Mouse (Mus musculus): Measurements from ENCODE around the gene P4ha1. TPM values are rescaled to one million over a fixed set of nuclear protein-coding genes. Genes with fewer than 3 reads are reported as not detected.
A peak's percentile ranks its signal among the peaks of the same experiment; 100 is the strongest.

Gene P4ha1
- total RNA-seq, 4 experiments from 2014 or later = 42.7 to 63.8 (median 50.2) TPM

DNA sequence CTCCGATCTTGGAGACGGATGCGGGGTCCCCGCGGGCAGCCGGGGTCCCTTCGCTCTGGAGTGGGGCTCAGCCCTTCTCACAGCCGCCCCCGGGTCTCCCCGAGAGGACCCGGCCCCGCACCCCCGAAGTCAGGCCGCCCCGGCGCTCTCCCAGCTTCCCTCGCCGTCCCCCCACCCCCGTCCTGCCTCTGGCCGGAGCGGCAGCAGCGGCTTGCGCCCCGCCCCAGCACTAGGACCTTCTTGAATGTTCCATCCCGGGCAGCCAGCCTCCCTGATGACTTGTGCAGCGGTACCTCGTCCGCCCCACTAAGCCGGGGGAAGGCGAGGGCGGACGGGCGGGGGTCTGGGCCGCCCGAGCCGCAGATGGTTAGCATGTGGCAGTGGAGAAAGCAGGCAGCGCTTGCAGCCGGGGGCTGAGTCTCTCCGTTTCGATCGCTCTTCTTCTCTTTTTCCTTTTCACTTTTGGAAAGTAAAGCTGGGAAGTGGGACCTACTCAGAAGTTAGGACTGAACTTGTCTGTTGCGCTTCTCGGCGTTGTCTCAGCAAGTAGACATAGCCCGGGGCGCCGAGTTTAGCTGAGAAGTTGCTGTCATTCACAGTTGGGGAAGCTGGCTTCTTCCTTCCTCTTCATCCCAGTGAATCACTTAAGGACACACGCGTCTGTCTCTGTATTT, 529 bp downstream of the P4ha1 start:
- peak in 1 of 2 experiments; percentile 56 for DNase-seq (ENCODE audit: low spot score in 2 of 2)

DNA sequence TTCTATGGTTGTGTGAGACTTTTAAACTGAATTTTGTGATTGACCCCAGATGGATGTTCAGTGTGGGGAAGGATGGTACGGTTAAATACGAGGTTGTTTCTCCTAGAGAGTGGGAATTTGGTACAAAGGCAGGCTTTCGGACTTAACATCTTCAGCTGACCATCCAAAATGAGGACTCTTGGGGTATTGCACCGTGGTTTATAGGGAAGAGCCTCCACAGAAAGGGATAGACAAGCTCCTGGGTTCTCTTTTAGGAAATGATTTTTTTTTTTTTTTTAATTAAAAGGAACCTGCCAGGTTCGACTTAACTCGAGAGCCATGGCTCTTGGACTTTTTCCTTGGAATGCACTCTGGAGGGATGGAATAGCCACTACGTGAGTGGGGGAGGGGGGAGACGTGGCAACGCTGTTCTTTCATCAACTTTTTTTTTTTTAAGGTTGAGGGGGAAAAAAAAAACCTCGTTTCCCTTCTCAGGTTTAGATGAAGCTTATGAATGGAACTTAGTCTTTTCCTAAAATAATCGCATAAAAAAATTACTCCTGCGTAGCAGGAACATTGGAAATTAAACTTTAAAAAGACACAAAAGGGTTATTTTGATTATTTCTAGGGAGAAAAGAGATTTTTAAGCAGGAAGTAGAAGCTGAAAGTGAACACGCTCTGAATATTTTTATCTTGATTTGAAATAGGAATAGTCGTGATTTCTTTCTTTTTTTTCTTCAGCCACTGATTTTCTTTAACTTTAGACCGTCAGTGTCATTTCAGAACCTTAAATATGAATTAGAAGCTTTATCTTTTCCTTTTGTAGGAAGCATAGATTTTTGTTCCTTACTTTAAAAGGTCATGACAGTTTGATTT, 1.4 kb downstream of the P4ha1 start:
- DNase-seq (ENCODE audit: low spot score in 2 of 2) = no peak

DNA sequence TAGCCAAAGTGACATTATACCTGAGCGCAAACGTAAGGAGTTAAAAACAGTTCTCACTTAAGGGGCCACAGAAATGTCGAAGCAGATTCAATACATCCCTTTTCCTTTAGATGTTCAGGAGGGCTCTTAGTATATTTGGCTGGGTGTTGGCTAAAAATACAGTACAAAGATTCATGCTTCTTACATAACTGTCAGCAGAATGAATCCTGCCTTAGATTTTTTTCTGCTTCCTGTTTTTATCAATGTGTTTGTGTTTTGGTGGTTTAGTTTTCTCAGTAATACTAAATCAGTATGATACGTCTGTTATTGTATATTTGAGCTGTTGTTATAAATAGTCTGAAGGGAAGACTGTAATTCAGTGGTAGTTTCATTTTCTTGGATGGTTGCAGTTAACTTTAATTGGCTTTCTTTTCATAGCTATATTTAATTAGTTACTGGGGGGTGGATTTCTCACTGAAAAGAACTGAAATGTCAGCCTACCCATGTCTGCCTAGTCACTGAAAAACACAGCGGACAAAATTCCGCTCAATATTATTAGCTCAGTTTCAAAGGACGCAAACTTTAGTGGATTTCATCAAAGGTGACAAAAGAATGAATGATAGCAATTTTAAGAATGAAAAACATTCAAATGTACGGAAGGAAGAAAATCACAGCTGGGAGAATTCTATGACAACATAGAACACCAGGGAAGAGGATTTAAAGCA, 3.7 kb downstream of the P4ha1 start:
- no peak for DNase-seq (ENCODE audit: low spot score in 2 of 2)

DNA sequence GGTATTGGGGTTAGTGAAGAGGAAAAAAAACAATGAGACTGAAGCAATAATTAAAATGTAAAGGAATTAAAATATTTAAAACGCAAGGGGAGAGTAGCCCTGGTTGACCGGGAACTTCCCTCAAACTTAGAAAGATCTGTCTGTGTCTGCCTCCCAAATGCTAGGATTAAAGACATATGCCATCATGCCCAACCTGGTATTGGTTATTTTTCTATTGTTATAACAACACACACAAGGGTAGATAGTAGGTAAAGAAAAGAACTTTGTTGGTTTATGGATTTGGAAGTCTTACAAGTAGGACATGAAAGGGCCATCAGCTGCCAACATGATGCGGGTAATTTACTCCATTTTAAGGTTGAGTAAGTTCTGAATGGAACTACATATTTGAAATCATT, 4.2 kb downstream of the P4ha1 start:
- DNase-seq (ENCODE audit: low spot score in 2 of 2) = no peak

DNA sequence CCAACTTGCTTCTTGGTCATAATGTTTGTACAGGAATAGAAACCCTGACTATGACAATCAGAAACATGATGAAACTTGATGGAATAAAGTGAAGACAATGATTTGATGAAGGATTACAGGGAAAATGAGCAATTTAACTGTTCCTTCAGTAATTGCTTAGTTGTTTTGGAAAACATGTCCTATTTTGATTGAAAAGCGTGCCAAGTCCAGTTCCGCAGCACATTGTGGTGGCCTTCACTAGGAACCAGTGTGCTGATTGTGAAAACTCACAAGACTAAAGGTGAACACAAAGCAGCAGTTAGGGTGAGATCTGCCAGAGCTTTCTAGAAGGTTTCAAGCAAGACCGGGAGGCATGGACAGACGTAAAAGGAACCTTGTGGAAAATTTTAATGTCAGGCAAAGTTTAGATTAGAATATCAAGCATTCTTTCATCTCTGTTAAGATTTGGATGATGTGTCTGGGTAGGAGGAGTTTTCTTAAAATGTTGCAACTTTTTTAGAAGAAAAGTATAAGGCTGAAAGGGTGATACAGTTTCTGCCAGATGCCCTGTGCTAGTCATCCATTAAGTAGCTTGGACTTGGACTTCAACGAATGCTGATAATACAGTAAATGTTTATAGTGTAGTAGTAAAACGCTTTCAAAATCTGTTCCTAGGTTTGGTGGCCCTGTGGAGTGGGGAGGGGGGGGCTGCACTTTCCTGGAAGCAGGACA, 8.6 kb downstream of the P4ha1 start:
- DNase-seq (ENCODE audit: low spot score in 2 of 2) = no peak

DNA sequence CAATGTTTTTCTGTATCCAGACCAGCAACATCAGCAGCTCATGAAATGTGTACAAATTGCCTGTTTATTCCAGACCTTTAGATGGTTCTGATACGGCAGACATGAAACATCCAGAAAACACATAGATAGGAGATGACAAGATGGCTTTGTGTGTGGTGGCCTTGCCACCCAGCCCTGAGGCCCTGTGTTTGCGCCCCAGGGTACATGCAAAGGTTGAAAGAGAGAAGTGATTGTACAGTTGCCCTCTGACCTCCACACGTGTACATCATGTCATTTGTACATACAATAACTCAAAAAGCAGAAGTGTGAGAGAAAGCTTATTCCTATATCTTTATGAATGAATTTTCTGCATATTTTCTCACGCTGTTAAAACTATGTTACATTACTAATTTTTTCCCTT, 10.3 kb downstream of the P4ha1 start:
- no peak for DNase-seq (ENCODE audit: low spot score in 2 of 2)

DNA sequence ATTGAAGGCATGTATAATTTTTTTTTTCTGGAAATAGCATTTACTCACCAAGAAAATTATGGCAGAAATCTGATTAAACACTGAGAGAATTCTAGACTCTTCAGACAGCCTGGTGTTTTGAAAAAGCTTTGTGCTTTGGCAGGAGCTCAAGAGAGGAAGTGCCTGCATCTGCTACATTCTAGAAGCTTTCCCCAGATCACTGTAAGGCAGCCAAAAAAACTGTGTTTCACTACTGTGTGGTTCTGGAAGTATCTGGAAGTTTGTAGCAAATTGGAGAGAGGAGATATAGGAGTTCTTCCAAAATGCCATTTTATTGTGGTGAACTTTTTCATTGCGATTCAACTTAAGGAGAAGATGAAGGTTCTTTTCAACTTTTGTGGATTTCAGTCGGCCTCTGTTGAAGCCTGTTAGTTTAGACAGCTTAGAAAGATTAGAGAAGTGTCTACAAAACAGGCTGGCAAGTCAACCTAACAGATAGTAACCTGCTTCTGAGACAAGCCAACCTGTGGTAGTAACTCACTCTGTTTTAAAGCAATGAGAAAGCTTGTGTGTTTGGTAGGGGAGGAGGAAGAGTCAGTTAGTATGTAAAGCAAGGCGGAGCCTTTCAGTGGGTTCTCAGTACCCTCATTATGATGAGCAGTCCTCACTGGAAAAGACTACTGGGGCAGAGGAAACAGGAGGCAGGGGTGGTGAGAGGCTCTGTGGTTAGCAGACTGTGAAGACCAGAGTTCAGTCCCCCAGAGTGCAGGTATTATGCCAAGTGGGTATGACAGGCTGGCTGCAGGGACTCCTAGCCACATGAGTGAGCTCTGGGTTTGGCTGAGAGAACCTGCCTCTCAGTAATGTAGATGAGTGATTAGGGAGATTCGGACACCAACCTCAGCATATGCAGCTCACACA, 12.1 kb downstream of the P4ha1 start:
- DNase-seq (ENCODE audit: low spot score in 2 of 2) = peak; percentile 71 to 72

DNA sequence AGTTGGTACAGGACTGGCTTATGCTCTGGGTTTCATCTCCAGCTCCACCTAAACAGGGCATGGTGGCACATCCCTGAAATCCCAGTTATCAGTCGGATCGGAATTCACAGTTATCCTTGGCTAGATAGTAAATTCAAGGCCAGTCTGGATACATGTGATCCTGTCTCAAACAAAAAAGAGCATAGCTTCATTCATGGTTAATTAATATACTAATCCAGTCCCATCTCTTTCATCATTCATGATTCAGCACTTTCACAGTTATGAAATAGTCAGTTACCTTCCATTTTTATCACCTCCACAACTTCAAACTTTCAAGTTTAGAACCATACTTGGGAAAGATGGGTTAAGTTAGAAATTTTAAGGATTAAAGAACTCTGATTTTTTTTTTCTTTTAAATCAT, 13.0 kb downstream of the P4ha1 start:
- DNase-seq (ENCODE audit: low spot score in 2 of 2) = no peak

DNA sequence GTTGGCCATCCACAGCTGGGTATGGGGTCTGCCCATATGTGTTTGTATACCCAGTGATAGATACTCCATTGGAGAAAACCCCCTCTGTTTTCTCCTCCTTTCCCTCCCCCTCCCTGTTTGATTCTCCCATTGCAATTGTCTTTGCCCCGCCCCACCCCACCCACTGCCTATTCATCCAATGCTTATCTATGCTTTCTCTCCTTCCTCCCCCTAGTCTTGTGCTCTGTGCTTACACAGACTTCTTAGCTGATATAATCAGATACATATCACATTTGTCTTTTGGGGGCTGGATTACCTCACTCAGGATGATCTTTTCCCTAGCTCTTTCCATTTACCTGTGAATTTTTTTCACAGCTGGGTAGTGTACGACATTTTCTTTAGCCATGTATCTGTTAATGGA, 23.5 kb downstream of the P4ha1 start:
- DNase-seq (ENCODE audit: low spot score in 2 of 2) = no peak

DNA sequence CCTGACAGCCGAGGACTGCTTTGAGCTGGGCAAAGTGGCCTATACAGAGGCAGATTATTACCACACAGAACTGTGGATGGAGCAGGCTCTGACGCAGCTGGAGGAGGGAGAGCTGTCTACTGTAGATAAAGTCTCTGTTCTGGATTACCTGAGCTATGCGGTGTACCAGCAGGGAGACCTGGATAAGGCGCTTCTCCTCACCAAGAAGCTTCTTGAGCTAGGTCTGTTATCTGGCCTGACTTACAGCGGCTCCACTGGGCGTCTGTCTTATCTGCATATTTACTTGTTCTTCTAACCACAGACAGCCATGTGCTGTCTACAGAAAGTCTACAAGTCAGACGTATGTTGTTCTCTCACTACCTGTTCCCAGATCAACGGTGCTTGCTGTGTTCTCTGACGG, 25.1 kb downstream of the P4ha1 start:
- DNase-seq (ENCODE audit: low spot score in 2 of 2) = no peak

DNA sequence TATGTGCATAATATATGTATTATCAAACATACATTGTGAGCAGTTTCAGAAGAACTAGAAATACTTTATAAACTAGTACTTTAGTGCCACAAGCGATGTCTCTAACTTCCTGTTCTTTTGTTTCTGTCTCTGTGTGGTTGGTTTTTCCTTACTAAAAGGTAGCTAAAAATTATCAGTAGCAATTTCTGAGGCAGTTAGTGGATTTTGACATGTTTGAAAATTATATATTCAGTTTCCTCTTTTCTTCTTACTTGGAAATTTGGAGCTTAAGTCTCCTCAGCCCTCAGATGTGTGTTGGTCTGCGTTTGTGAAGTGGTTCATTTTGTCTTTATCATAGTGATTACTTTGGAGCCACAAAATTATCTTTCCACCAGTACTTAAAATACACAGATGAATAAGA, 26.4 kb downstream of the P4ha1 start:
- no peak for DNase-seq (ENCODE audit: low spot score in 2 of 2)

DNA sequence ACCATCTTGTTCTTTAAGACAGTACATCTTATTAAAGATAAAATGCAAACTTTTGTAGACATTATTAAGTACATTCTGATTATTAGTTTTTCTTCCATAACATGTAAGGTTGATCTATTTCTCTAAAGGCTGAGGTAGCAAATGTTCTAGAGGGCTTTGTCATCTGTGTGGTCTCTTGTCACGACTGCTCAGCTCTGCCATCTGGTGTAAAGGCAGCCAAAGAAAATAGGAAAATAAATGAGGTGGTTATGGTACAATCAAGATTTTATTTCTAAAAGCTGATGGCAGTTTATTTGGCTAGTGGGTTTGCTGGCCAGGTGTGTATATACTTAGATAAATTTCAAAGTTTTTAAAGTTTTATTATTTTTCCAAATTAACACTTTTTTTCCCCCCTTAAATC, 30.0 kb downstream of the P4ha1 start:
- no peak for DNase-seq (ENCODE audit: low spot score in 2 of 2)

DNA sequence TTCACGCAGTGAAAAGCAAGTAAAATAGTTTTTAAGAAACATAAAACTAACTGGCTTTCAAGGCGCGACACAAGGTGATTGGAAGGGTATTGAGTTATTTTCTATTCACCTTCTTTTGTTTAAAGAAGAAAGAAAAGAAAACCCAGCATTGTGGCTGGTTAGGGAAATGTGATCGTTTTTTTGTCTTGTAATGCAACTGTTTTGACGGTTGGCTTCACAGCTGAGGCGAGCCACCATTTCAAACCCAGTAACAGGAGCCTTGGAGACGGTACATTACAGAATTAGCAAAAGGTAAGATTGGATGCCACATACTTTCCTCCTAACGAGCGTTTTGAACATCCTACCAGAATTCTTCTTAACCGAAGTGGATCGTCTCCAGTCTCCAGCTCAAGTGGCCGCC, 31.0 kb downstream of the P4ha1 start:
- no peak for DNase-seq (ENCODE audit: low spot score in 2 of 2)

DNA sequence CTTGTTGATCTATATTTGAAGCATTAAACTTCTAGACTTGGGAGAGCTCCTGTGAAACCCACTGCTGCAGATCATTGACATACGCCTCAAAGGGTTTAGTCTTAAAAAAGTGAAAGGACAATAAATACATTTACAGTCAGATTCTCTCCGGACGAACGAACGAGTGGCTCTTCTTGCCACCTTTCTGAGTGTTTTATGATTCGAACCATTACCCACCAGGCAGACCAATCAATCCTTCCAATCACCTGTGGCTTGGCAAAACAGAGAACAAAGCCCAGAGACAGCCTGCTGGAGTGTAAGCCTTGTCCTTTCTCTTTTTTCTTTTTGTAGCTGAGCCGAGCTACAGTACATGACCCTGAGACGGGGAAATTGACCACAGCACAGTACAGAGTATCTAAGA, 31.9 kb downstream of the P4ha1 start:
- no peak for DNase-seq (ENCODE audit: low spot score in 2 of 2)

DNA sequence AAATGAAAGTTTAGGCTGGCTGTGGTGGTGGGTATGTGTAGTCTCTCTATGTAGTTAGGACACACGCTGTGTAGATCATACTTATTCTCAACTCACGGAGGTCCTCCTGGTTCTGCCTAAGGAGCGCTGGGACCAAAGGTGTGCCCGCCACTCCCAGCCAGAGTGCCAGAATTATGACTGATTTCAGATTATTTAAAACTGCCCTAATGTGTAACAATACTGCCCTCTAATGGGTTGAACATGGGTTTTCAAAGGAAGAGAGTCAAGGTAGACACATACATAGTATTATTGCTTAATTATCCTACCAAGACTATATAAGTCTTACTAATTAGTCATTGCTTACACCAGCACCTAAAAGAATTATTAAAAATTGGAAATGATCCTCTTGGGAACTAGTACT, 35.6 kb downstream of the P4ha1 start:
- DNase-seq (ENCODE audit: low spot score in 2 of 2) = no peak

DNA sequence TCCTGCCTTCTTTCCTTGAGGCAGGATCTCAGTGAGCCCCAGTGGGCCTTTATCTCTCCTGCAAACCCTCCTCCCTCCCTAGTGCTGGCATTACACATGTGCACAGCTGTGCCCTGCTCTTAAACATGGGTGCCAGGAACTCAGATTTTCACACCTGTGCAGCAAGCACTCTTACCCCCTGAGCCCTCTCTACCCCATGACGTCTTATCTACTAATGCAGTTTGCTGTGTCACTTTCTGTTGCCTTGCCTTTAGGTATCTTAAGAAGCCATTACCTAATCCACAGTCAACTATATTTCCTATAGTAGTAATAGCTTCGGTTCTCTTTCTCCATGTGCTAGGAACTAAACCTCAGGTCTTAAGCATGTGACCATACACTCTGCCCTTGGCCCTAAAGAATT, 40.1 kb downstream of the P4ha1 start:
- no peak for DNase-seq (ENCODE audit: low spot score in 2 of 2)

DNA sequence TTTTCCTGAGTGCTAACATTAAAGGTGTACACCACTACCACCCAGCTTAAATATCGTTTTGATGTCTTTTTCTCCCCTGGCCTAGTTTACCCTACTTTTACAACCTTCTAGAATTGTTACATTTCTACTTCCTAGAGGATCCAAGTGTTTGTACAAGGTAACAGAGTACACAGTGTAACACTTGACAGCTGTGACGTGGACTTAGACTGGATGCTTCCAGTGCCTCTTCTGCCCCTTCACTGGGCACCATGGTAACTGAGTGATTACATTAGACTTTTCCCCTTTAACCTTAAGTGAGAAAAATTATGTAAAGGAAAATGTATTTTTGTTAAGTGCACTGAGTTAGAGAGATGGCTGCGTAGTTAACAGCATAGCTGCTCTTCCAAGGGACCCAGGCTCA, 41.5 kb downstream of the P4ha1 start:
- no peak for DNase-seq (ENCODE audit: low spot score in 2 of 2)

DNA sequence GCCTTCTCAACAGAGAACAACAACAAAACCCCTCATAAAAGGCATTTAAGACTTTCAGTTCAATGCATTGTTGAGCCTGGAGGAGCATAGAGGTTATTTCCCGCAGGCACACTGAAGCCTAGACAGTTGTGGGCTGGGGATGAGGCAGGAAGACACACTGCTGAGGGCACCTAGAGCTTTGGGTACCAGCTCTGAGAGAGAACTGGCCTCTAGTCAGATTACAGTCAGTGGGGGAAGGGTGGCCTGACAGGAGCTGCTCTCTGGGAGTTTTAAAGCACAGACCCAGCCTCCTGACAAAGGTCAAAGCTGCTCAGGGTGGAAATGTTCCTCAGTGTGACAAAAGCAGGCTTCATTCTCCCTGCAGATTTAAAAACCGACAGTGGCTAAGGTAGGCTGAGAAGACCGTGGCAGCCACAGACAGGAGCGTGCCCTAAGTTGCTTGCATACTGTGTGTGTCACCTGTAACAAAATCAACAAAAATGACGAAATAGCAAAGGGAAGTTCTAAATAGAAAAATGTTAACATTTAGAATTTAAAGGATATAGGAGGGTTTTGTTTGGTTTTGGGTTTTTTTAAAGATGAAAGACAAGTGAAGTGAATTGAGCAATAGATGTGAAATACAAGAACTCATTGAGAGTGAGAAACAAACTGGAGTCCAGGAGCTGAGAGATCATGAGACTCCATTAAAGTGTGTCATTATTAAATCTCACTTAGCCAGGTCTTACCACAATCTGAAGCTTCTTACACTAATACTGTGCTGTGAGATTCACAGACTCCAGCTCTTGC, 42.9 kb downstream of the P4ha1 start:
- DNase-seq (ENCODE audit: low spot score in 2 of 2) = no peak

DNA sequence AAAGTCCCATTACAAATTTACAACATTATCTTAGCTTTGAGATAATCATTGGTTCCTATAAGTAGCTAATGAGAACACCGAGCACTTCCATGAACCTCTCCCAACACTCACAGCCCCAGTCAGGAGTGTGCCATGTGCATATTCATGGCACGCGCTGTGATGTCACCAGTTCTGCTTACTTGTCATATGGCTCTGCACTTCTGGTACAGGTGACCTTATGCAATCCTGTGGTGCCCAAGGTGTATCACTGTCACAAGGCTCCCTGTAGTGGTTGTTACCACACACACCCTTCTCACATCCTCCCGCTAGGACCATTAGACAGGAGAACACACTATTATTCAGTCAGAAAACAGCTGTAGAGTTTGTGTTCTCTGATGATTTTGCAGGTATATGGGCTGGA, 43.6 kb downstream of the P4ha1 start:
- no peak for DNase-seq (ENCODE audit: low spot score in 2 of 2)

DNA sequence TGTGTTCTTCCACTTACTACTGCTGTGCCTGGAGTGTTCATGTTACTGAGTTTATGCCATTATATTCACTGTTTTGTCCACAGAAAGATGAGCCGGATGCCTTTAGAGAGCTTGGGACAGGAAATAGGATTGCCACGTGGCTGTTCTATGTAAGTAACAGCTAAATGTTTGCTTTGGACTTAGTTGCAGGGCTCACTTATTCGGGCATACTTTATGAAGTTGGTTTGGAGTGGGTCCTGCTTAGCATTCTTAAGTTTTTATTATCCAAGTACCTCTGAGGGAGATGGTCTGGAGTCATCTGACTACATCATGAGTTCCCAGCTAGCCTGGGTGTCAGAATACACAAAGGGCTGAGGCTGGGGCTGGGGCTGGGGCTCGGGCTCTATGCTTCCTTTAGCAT, 44.1 kb downstream of the P4ha1 start:
- DNase-seq (ENCODE audit: low spot score in 2 of 2) = no peak
